Mouse (Mus musculus): Measurements from ENCODE around the gene Klhl36. TPM values are rescaled to one million over a fixed set of nuclear protein-coding genes. Genes with fewer than 3 reads are reported as not detected.

The Klhl36 gene
- polyA plus RNA-seq, 1 experiment, result 3.0 TPM

GRCm38 (mm10) chr8:119909944-119910546 is 48.0 kb downstream of the Klhl36 start, which contains the start of gene Usp10:
TSS of gene Usp10 (plus strand) at chr8:119910360.
- H3K36me3 ChIP-seq (ENCODE audit: control insufficient read depth, insufficient read depth, low read length, poor library complexity, severe bottlenecking), result no peaks in the 10 kb centered on the region
- H3K27me3 ChIP-seq (ENCODE audit: control insufficient read depth, insufficient read depth, low read length, poor library complexity, severe bottlenecking), result no peaks in the 10 kb centered on the region
- H3K27ac ChIP-seq (ENCODE audit: insufficient read depth, low read length), result peak within 1 kb of the TSS; percentile 46
- peak within 1 kb of the TSS; percentile 72 for H3K4me3 ChIP-seq (ENCODE audit: low read depth, low read length)
- TF ChIP-seq EP300 (IDR thresholded peaks at IDR 0.05; ENCODE audit: insufficient read depth, low read depth, low read length), result no peak
- TF ChIP-seq CTCF (IDR thresholded peaks at IDR 0.05; ENCODE audit: low read depth, low read length), result no peak
- no peak for TF ChIP-seq POLR2A (IDR thresholded peaks at IDR 0.05; ENCODE audit: insufficient read depth, low read length)
- H3K4me1 ChIP-seq (ENCODE audit: control insufficient read depth, insufficient read depth, low read length), result peaks cover 6% of the 10 kb centered on the region
- H3K9ac ChIP-seq (ENCODE audit: low read depth, poor library complexity, severe bottlenecking), result peak within 1 kb of the TSS; percentile 98
- H3K9me3 ChIP-seq (replicated peaks; ENCODE audit: control insufficient read depth, insufficient read depth, low read length, poor library complexity, severe bottlenecking), result peaks cover 2% of the 10 kb centered on the region; the same call in 1 of the 2 replicates

DNA sequence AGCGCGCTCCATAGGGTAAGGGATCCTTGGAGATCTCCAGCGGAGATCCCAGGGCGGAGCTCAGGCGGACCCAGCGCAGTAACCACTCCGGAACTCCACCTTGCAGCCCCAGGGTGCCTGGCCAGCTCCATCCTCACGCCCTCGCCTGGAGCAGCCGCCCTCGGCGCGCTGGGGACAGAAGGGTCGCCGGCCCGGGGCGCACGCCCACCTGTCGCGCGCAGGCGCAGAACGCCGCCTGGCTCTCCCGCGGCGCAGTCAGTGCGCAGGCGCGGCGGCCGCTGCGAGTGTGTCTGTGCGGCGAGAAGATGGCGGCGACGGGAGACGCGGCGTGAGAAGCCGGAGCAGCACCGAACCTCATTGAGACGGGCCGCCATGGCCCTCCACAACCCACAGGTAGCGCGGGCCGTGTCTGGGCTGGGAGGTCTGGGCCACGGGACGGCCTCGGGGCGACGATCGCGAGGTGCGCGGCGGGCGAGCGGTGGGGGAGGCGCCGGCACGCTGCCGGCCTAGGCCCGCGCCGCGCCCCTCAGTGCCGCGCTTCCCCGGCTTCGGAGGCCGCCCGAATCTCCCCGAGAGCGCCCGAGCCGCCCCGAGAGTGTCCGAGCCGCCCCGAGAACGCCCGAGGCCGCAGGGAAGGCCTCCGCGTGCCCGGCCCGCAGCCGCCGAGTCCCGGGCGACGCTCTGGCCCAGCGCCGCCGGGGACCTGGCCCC is 48.6 kb downstream of the Klhl36 start, which contains the start of gene Gm20388:
Gm20388 (plus strand) TSS at position 295 of the 711 bp plus-strand sequence.
- TF ChIP-seq POLR2A (IDR thresholded peaks at IDR 0.05; ENCODE audit: insufficient read depth, low read length) (peak; percentile 73), CTCF (IDR thresholded peaks at IDR 0.05; ENCODE audit: low read depth, low read length) (no peak), EP300 (IDR thresholded peaks at IDR 0.05; ENCODE audit: insufficient read depth, low read depth, low read length) (peak; percentile 93)
- peaks cover 2% of the 10 kb centered on the region; the same call in 1 of the 2 replicates for H3K9me3 ChIP-seq (replicated peaks; ENCODE audit: control insufficient read depth, insufficient read depth, low read length, poor library complexity, severe bottlenecking)

DNA sequence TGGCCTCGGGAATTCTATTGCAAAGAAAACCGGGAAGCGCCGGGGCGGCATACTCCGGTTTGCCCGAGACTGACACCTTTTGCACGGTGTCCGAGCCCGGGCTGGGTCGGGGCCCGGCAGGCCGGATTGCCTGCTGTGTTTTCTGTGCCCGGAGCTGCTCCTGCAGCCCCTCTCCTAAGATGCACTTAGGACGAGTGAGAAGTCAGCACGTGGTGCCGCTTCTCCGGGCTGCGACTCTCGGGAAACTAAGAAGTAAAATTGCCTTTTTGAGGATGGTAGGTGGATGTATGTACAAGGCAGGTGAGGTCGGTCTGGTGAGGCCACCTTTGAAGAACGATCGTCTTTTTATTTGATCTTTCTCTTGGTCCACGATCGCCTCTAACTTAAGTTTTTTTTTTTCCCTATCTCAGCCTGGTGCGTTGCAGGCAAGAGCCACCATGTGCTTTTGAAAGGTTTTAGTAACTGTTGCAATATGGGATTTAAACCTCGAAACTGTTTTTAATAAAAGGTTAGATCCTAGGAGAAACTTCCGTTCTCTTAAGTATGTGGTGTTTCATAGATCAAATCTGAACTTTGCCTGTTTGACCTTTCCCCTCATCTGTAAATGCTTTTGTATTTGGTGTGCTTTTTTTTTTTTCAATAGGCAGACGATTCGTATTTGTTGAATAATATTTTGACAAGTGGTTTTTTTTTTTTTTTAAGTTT is 49.3 kb downstream of the Klhl36 start:
- peaks cover 12% of the 10 kb centered on the region for H3K4me1 ChIP-seq (ENCODE audit: control insufficient read depth, insufficient read depth, low read length)

More for the DNA sequence above, 48.6 kb downstream of the Klhl36 start, which contains the start of gene Gm20388:
- Histone ChIP-seq H3K27me3 (ENCODE audit: control insufficient read depth, insufficient read depth, low read length, poor library complexity, severe bottlenecking) (no peaks in the 10 kb centered on the region), H3K36me3 (ENCODE audit: control insufficient read depth, insufficient read depth, low read length, poor library complexity, severe bottlenecking) (no peaks in the 10 kb centered on the region), H3K27ac (ENCODE audit: insufficient read depth, low read length) (peak within 1 kb of the TSS; percentile 46), H3K4me3 (ENCODE audit: low read depth, low read length) (peak within 1 kb of the TSS; percentile 72), H3K9ac (ENCODE audit: low read depth, poor library complexity, severe bottlenecking) (peak within 1 kb of the TSS; percentile 98), H3K4me1 (ENCODE audit: control insufficient read depth, insufficient read depth, low read length) (peaks cover 8% of the 10 kb centered on the region)

GRCm38 (mm10) chr8:119912643-119913042 is 50.6 kb downstream of the Klhl36 start:
- Histone ChIP-seq H3K4me3 (ENCODE audit: low read depth, low read length) (peak overlapping the region; percentile 56), H3K9ac (ENCODE audit: low read depth, poor library complexity, severe bottlenecking) (peak overlapping the region; percentile 98), H3K27me3 (ENCODE audit: control insufficient read depth, insufficient read depth, low read length, poor library complexity, severe bottlenecking) (no peaks in the 10 kb centered on the region), H3K9me3 (replicated peaks; ENCODE audit: control insufficient read depth, insufficient read depth, low read length, poor library complexity, severe bottlenecking) (no peaks in the 10 kb centered on the region), H3K36me3 (ENCODE audit: control insufficient read depth, insufficient read depth, low read length, poor library complexity, severe bottlenecking) (peaks cover 8% of the 10 kb centered on the region), H3K4me1 (ENCODE audit: control insufficient read depth, insufficient read depth, low read length) (peaks cover 10% of the 10 kb centered on the region), H3K27ac (ENCODE audit: insufficient read depth, low read length) (peak overlapping the region; percentile 93)
- TF ChIP-seq POLR2A (IDR thresholded peaks at IDR 0.05; ENCODE audit: insufficient read depth, low read length), result no peak
- TF ChIP-seq EP300 (IDR thresholded peaks at IDR 0.05; ENCODE audit: insufficient read depth, low read depth, low read length), result 0 out of 2 replicates have a peak, but pooled peaks have one; percentile 73

More for the DNA sequence above, 49.3 kb downstream of the Klhl36 start:
- H3K4me3 ChIP-seq (ENCODE audit: low read depth, low read length), result peak overlapping the region; percentile 72
- H3K9me3 ChIP-seq (replicated peaks; ENCODE audit: control insufficient read depth, insufficient read depth, low read length, poor library complexity, severe bottlenecking), result peaks cover under 1% of the 10 kb centered on the region; the same call in 1 of the 2 replicates
- H3K9ac ChIP-seq (ENCODE audit: low read depth, poor library complexity, severe bottlenecking), result peak overlapping the region; percentile 98
- H3K36me3 ChIP-seq (ENCODE audit: control insufficient read depth, insufficient read depth, low read length, poor library complexity, severe bottlenecking), result 0 out of 2 replicates have a peak, but pooled peaks cover 1% of the 10 kb centered on the region
- TF ChIP-seq POLR2A (IDR thresholded peaks at IDR 0.05; ENCODE audit: insufficient read depth, low read length) (no peak), EP300 (IDR thresholded peaks at IDR 0.05; ENCODE audit: insufficient read depth, low read depth, low read length) (no peak), CTCF (IDR thresholded peaks at IDR 0.05; ENCODE audit: low read depth, low read length) (no peak)
- H3K27ac ChIP-seq (ENCODE audit: insufficient read depth, low read length), result peak overlapping the region; percentile 26; the same call in 1 of the 2 replicates
- H3K27me3 ChIP-seq (ENCODE audit: control insufficient read depth, insufficient read depth, low read length, poor library complexity, severe bottlenecking), result no peaks in the 10 kb centered on the region

DNA sequence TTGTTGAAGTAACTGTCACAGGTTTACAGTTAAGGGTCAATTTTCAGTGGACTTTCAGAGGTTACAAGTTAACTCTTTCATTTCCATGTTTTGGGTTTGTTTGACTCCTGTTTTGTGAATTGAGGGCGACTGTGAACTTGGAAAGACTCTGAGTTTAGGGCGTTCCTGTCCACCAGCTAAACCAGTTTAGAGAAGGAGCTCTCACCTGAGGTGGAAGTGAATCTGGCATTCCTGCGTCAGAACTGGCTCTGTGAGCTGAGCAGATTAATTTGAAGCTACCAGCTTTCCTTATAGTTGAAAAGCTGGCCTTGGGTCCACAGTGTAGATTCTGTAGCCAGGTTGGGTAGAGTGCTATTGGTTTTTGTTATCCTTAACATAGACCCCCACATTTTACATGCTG is 51.1 kb downstream of the Klhl36 start:
- no peaks in the 10 kb centered on the region for H3K27me3 ChIP-seq (ENCODE audit: control insufficient read depth, insufficient read depth, low read length, poor library complexity, severe bottlenecking)
- H3K9ac ChIP-seq (ENCODE audit: low read depth, poor library complexity, severe bottlenecking), result 0 out of 2 replicates have a peak overlapping the region, but pooled peaks have one; percentile 11
- peaks cover 6% of the 10 kb centered on the region for H3K4me1 ChIP-seq (ENCODE audit: control insufficient read depth, insufficient read depth, low read length)
- H3K36me3 ChIP-seq (ENCODE audit: control insufficient read depth, insufficient read depth, low read length, poor library complexity, severe bottlenecking), result peaks cover 14% of the 10 kb centered on the region
- TF ChIP-seq CTCF (IDR thresholded peaks at IDR 0.05; ENCODE audit: low read depth, low read length) (no peak), POLR2A (IDR thresholded peaks at IDR 0.05; ENCODE audit: insufficient read depth, low read length) (no peak), EP300 (IDR thresholded peaks at IDR 0.05; ENCODE audit: insufficient read depth, low read depth, low read length) (no peak)
- H3K9me3 ChIP-seq (replicated peaks; ENCODE audit: control insufficient read depth, insufficient read depth, low read length, poor library complexity, severe bottlenecking), result no peaks in the 10 kb centered on the region
- H3K4me3 ChIP-seq (ENCODE audit: low read depth, low read length), result peak overlapping the region; percentile 30; the same call in 1 of the 2 replicates
- H3K27ac ChIP-seq (ENCODE audit: insufficient read depth, low read length), result peak overlapping the region; percentile 93
